ENCODE assay signal across 17 mouse cellular contexts in genomic region chr15:96974131-96974530, GRCm38 (mm10).
"Had no signal": no experiment of that assay in that cellular context is flagged by ENCODE, and none has a peak within 500 bp of the region (broad histone marks: within the 10 kb centered on the region; RNA-seq: fewer than 3 reads in every experiment).

No protein-coding gene starts in this region.

- H3K36me3 ChIP-seq: midbrain, embryonic 10.5 days; midbrain, embryonic 12.5 days; neural tube, embryonic 13.5 days; neural tube, embryonic 15.5 days had no signal

- H3K4me1 ChIP-seq: midbrain, embryonic 10.5 days; midbrain, embryonic 12.5 days; neural tube, embryonic 13.5 days; neural tube, embryonic 15.5 days had no signal

- H3K4me3 ChIP-seq: midbrain, embryonic 10.5 days; midbrain, embryonic 12.5 days; myocyte; neural tube, embryonic 13.5 days; neural tube, embryonic 15.5 days had no signal

- ATAC-seq: midbrain, embryonic 16.5 days had no signal

- H3K9ac ChIP-seq: liver, embryonic 14.5 days; midbrain, embryonic 12.5 days; neural tube, embryonic 13.5 days; neural tube, embryonic 15.5 days had no signal

- H3K4me2 ChIP-seq: midbrain, embryonic 12.5 days; neural tube, embryonic 13.5 days; neural tube, embryonic 15.5 days had no signal

- DNase-seq: lung, adult 18-20 months; midbrain, embryonic 14.5 days; retina, postnatal 1 day; right cerebral cortex, adult 18-20 months; right cerebral cortex, postnatal 25 days; right cerebral cortex, postnatal 4 days; spleen, adult 18-20 months; thymus, adult 18-20 months; thymus, postnatal 14 days; thymus, postnatal 36 days had no signal

- H3K27me3 ChIP-seq: midbrain, embryonic 12.5 days; neural tube, embryonic 13.5 days; neural tube, embryonic 15.5 days had no signal

- H3K9me3 ChIP-seq: midbrain, embryonic 10.5 days; midbrain, embryonic 12.5 days; neural tube, embryonic 13.5 days; neural tube, embryonic 15.5 days had no signal

- H3K27ac ChIP-seq: liver, embryonic 14.5 days; midbrain, embryonic 10.5 days; midbrain, embryonic 12.5 days; neural tube, embryonic 13.5 days; neural tube, embryonic 15.5 days had no signal
